ENCODE assay signal across 8 mouse cellular contexts in the genomic region with DNA sequence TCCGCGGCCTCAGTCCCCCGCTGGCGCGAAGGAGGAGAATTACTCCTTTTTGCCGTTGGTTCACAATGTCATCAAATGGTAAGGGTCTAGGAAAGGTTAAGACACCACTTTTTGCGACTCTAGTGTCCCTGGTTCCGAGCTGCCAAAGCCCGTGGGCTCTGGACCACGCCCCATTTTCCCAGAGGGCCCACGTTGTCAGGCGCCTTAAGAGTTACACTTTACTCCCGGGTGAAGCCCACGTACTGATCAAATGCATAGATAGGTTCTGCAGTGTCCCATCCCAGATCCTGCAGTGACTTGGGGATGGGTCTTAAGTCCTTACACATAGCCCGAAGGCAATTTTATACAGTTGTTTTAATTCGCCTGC. TPM values are rescaled to one million over a fixed set of nuclear protein-coding genes. Genes with fewer than 3 reads are reported as not detected.
DNase-seq lines count a peak whose midpoint lies in the region; ATAC-seq and TF ChIP-seq lines count a peak whose summit lies in the region.

No protein-coding gene starts in this region.

- DNase-seq in kidney, adult 2 months, result no peak
- DNase-seq in kidney, adult 9 months, result no peak
- peak; percentile 77 for DNase-seq in MEL (ENCODE audit: low read depth, low spot score)
- no peak for DNase-seq in cerebellum, adult 11 months

- TF ChIP-seq CTCF in kidney, adult 2 months (conservative IDR thresholded peaks at IDR 0.05; ENCODE audit: insufficient read depth, insufficient read length, low read depth, low read length), result no peak
- no peak for TF ChIP-seq CTCF in MEL (IDR thresholded peaks at IDR 0.05 in 2 of 3, conservative IDR thresholded peaks at IDR 0.05 in 1 of 3; ENCODE audit: control insufficient read depth in 1 of 3, insufficient read depth in 1 of 3, low read depth in 2 of 3, low read length in 3 of 3, poor library complexity in 1 of 3, severe bottlenecking in 1 of 3)

- peak overlapping the region; percentile 84 for H3K4me2 ChIP-seq in forebrain, embryonic 13.5 days
- peak overlapping the region; percentile 86 for H3K4me2 ChIP-seq in liver, embryonic 15.5 days
- peak overlapping the region; percentile 73 for H3K4me2 ChIP-seq in stomach, embryonic 16.5 days (ENCODE audit: low read depth, low read length)

- no peak for TF ChIP-seq POLR2A in kidney, adult 2 months (IDR thresholded peaks at IDR 0.05; ENCODE audit: low read depth, low read length)
- peak in 1 of 2 experiments; percentile 34; a peak in 1 of 4 replicates for TF ChIP-seq POLR2A in MEL (IDR thresholded peaks at IDR 0.05; ENCODE audit: control insufficient read depth in 1 of 2, insufficient read depth in 1 of 2, low read depth in 1 of 2, low read length in 2 of 2, poor library complexity in 1 of 2)

- peaks cover 5% of the 10 kb centered on the region; the same call in 1 of the 2 replicates for H3K4me1 ChIP-seq in kidney, adult 2 months (ENCODE audit: control insufficient read depth, insufficient read depth, low read length)
- peaks cover 3 to 15% of the 10 kb centered on the region in 2 experiments; a peak in 3 of 4 replicates for H3K4me1 ChIP-seq in MEL (ENCODE audit: control insufficient read depth in 1 of 2, insufficient read depth in 2 of 2, low read length in 2 of 2)
- peaks cover 23% of the 10 kb centered on the region for H3K4me1 ChIP-seq in forebrain, embryonic 13.5 days
- peaks cover 35% of the 10 kb centered on the region for H3K4me1 ChIP-seq in liver, embryonic 15.5 days (replicated peaks)
- H3K4me1 ChIP-seq in stomach, embryonic 16.5 days (ENCODE audit: control insufficient read depth, insufficient read depth, low read length), result peaks cover 13% of the 10 kb centered on the region

- peaks cover 29% of the 10 kb centered on the region for H3K79me2 ChIP-seq in MEL (ENCODE audit: control insufficient read depth, insufficient read depth, low read length, poor library complexity)

- no peaks in the 10 kb centered on the region for H3K27me3 ChIP-seq in kidney, adult 2 months (replicated peaks; ENCODE audit: control insufficient read depth, insufficient read depth, low read length)
- no peaks in the 10 kb centered on the region for H3K27me3 ChIP-seq in MEL (ENCODE audit: control insufficient read depth in 1 of 2, insufficient read depth in 2 of 2, low read length in 2 of 2)
- no peaks in the 10 kb centered on the region for H3K27me3 ChIP-seq in forebrain, embryonic 13.5 days
- H3K27me3 ChIP-seq in liver, embryonic 15.5 days, result no peaks in the 10 kb centered on the region
- no peaks in the 10 kb centered on the region for H3K27me3 ChIP-seq in stomach, embryonic 16.5 days (ENCODE audit: control insufficient read depth, insufficient read depth, low read length)

- no peaks in the 10 kb centered on the region for H3K36me3 ChIP-seq in kidney, adult 2 months (ENCODE audit: control insufficient read depth, insufficient read depth, low read length)
- H3K36me3 ChIP-seq in MEL (ENCODE audit: control insufficient read depth in 1 of 2, insufficient read depth in 2 of 2, low read length in 2 of 2), result peaks cover 0 to 13% of the 10 kb centered on the region in 2 experiments; a peak in 2 of 4 replicates
- H3K36me3 ChIP-seq in forebrain, embryonic 13.5 days (ENCODE audit: poor library complexity, severe bottlenecking), result no peaks in the 10 kb centered on the region
- H3K36me3 ChIP-seq in liver, embryonic 15.5 days (replicated peaks), result 0 out of 2 replicates have a peak, but pooled peaks cover 6% of the 10 kb centered on the region
- no peaks in the 10 kb centered on the region for H3K36me3 ChIP-seq in stomach, embryonic 16.5 days (ENCODE audit: control insufficient read depth, insufficient read depth, low read length)

- H3K27ac ChIP-seq in kidney, adult 2 months (ENCODE audit: insufficient read depth, low read depth, low read length), result no peak overlapping the region
- peak overlapping the region; percentile 48 for H3K27ac ChIP-seq in MEL (ENCODE audit: control insufficient read depth, low read depth, low read length)
- H3K27ac ChIP-seq in forebrain, embryonic 13.5 days, result peak overlapping the region; percentile 66; the same call in 1 of the 2 replicates
- H3K27ac ChIP-seq in liver, embryonic 15.5 days (replicated peaks), result peak overlapping the region; percentile 74
- peak overlapping the region; percentile 69 for H3K27ac ChIP-seq in stomach, embryonic 16.5 days (ENCODE audit: low read length)

- H3K9ac ChIP-seq in MEL (ENCODE audit: control insufficient read depth, low read depth, low read length, poor library complexity, severe bottlenecking), result peak overlapping the region; percentile 90
- H3K9ac ChIP-seq in forebrain, embryonic 13.5 days, result peak overlapping the region; percentile 97
- peak overlapping the region; percentile 95 for H3K9ac ChIP-seq in liver, embryonic 15.5 days
- H3K9ac ChIP-seq in stomach, embryonic 16.5 days (ENCODE audit: low read length), result peak overlapping the region; percentile 98

- peak; percentile 46 for ATAC-seq in forebrain, embryonic 13.5 days
- ATAC-seq in liver, embryonic 15.5 days (ENCODE audit: insufficient read depth), result peak; percentile 70
- ATAC-seq in stomach, embryonic 16.5 days (ENCODE audit: insufficient read depth, low FRiP score), result 0 out of 2 replicates have a peak, but pooled peaks have one; percentile 22
- no peak for ATAC-seq in monocyte, adult 5-6 weeks (replicated peaks; ENCODE audit: insufficient number of reproducible peaks, low FRiP score, low TSS enrichment, poor library complexity, severe bottlenecking)

- no peak for TF ChIP-seq RAD21 in MEL (IDR thresholded peaks at IDR 0.05; ENCODE audit: low read depth, low read length)

- peak overlapping the region; percentile 86 for H3K4me3 ChIP-seq in kidney, adult 2 months (ENCODE audit: insufficient read depth, low read depth, low read length)
- H3K4me3 ChIP-seq in MEL (ENCODE audit: control insufficient read depth in 1 of 2, insufficient read depth in 1 of 2, low read depth in 2 of 2, low read length in 2 of 2), result peak overlapping the region; percentile 66 to 89
- peak overlapping the region; percentile 72 for H3K4me3 ChIP-seq in forebrain, embryonic 13.5 days
- H3K4me3 ChIP-seq in liver, embryonic 15.5 days (replicated peaks), result peak overlapping the region; percentile 91
- H3K4me3 ChIP-seq in stomach, embryonic 16.5 days (replicated peaks; ENCODE audit: low read length), result peak overlapping the region; percentile 93

- no peak for TF ChIP-seq EP300 in MEL (IDR thresholded peaks at IDR 0.05; ENCODE audit: low read depth in 1 of 2, low read length in 2 of 2)

- WGBS in kidney, adult 2 months, result 1% methylated on average over 16 of the region's 16 CpGs
- 2% methylated on average over 16 of the region's 16 CpGs for WGBS in forebrain, embryonic 13.5 days
- 1% methylated on average over 16 of the region's 16 CpGs for WGBS in liver, embryonic 15.5 days (ENCODE audit: insufficient replicate concordance)
- 2% methylated on average over 16 of the region's 16 CpGs for WGBS in stomach, embryonic 16.5 days

- H3K9me3 ChIP-seq in MEL (replicated peaks; ENCODE audit: insufficient read depth, low read length), result no peaks in the 10 kb centered on the region
- H3K9me3 ChIP-seq in forebrain, embryonic 13.5 days (replicated peaks), result no peaks in the 10 kb centered on the region
- H3K9me3 ChIP-seq in liver, embryonic 15.5 days (replicated peaks), result no peaks in the 10 kb centered on the region
- H3K9me3 ChIP-seq in stomach, embryonic 16.5 days (replicated peaks; ENCODE audit: control insufficient read depth, low read length), result no peaks in the 10 kb centered on the region

TF ChIP-seq in MEL, 35 proteins besides CTCF, POLR2A, EP300 and RAD21:
- TF ChIP-seq HCFC1 (IDR thresholded peaks at IDR 0.05; ENCODE audit: low read depth, low read length), result no peak
- peak; percentile 67; the same call in 1 of the 2 replicates for TF ChIP-seq MAX (IDR thresholded peaks at IDR 0.05; ENCODE audit: low read length)
- TF ChIP-seq MXI1 (IDR thresholded peaks at IDR 0.05; ENCODE audit: low read depth, low read length), result peak; percentile 15; the same call in 1 of the 2 replicates
- TF ChIP-seq GATA1 (IDR thresholded peaks at IDR 0.05; ENCODE audit: low read depth, low read length), result peak; percentile 59

RNA-seq across cellular contexts. Expression of a gene that starts 0.4 kb away (rescaled TPM):
- polyA plus RNA-seq in kidney, adult 2 months (2012; rRNA removed), result 20.4 and 25.7 TPM in 2 replicates
- total RNA-seq in MEL (2012; rRNA removed), result 43.8 and 46.8 TPM in 2 replicates
- polyA plus RNA-seq in MEL (2012; ENCODE audit: insufficient read depth in 1 of 2, insufficient read length in 2 of 2, low read depth in 1 of 2, low replicate concordance in 2 of 2, missing spikeins in 1 of 2), result 10 to 100 TPM in 1 of 2 experiments, not detected in 1; 48.4 TPM
- polyA plus RNA-seq in forebrain, embryonic 13.5 days (2015; fragmentation: Nextera tagmentation; extraction: Ambion mirVana), result 41.9 and 44.7 TPM in 2 replicates
- polyA plus RNA-seq in liver, embryonic 15.5 days (2015; fragmentation: Nextera tagmentation; extraction: Ambion mirVana), result 19.6 and 20.4 TPM in 2 replicates
- polyA plus RNA-seq in stomach, embryonic 16.5 days (2015; fragmentation: Nextera tagmentation; extraction: Ambion mirVana), result 33.5 and 35.7 TPM in 2 replicates
- 3.5 to 4.9 TPM (median 4.6 TPM) in 3 replicates for total RNA-seq in monocyte, adult 5-6 weeks (2017)

RNA-seq across cellular contexts. Expression of a gene that starts 16.4 kb away (rescaled TPM):
- 7.2 and 8.9 TPM in 2 replicates for polyA plus RNA-seq in kidney, adult 2 months (2012; rRNA removed)
- not detected in 2 replicates for total RNA-seq in MEL (2012; rRNA removed)
- under 1 TPM in 1 of 2 experiments, not detected in 1; 0.06 TPM for polyA plus RNA-seq in MEL (2012; ENCODE audit: insufficient read depth in 1 of 2, insufficient read length in 2 of 2, low read depth in 1 of 2, low replicate concordance in 2 of 2, missing spikeins in 1 of 2)
- polyA plus RNA-seq in forebrain, embryonic 13.5 days (2015; fragmentation: Nextera tagmentation; extraction: Ambion mirVana), result 0.53 and 0.63 TPM in 2 replicates
- 0.96 and 1.3 TPM in 2 replicates for polyA plus RNA-seq in liver, embryonic 15.5 days (2015; fragmentation: Nextera tagmentation; extraction: Ambion mirVana)
- polyA plus RNA-seq in stomach, embryonic 16.5 days (2015; fragmentation: Nextera tagmentation; extraction: Ambion mirVana), result 2.5 and 2.7 TPM in 2 replicates
- total RNA-seq in monocyte, adult 5-6 weeks (2017), result 1.2 TPM in 1 of 3 replicates, not detected in the others
